Mouse (Mus musculus) neural tube, embryonic 14.5 days (tissue): ENCODE data around the gene Sec24c. TPM values are rescaled to one million over a fixed set of nuclear protein-coding genes. Genes with fewer than 3 reads are reported as not detected.

Experiments used
- ATAC-seq: fragments of 200-750 bp; cut with Nextera tagmentation; 2 replicates; pipeline ENCODE4 v1.8.0; 2017; ENCODE audit warnings: low read depth, mild to moderate bottlenecking, moderate TSS enrichment, moderate library complexity
- H3K27ac ChIP-seq: fragments of 300-500 bp; sonication (generic); 2 replicates; pipeline ENCODE4 v1.5.1; 2014; ENCODE audit warnings: low read depth, mild to moderate bottlenecking, control low read depth, low read length, moderate library complexity, mixed read lengths
- H3K27me3 ChIP-seq: fragments of 300-500 bp; sonication (generic); 2 replicates; pipeline ENCODE4 v1.6.1; 2014; ENCODE audit warnings: low read length; ENCODE audit not compliant: control insufficient read depth, insufficient read depth
- H3K36me3 ChIP-seq: fragments of 300-500 bp; sonication (generic); 2 replicates; pipeline ENCODE4 v1.6.1; 2014; ENCODE audit warnings: low read length, mixed read lengths; ENCODE audit not compliant: control insufficient read depth, insufficient read depth
- H3K4me1 ChIP-seq: fragments of 300-500 bp; sonication (generic); 2 replicates; pipeline ENCODE4 v1.6.1; 2014; ENCODE audit warnings: low read length; ENCODE audit not compliant: control insufficient read depth, insufficient read depth
- H3K4me2 ChIP-seq: fragments of 300-500 bp; sonication (generic); 2 replicates; pipeline ENCODE4 v1.6.1; 2014; ENCODE audit warnings: mild to moderate bottlenecking, low read depth, low read length, control low read depth
- H3K4me3 ChIP-seq: fragments of 300-500 bp; sonication (generic); 2 replicates; pipeline ENCODE4 v1.5.1; 2014; ENCODE audit warnings: low read depth, low read length, control low read depth, mixed read lengths
- H3K9ac ChIP-seq: fragments of 300-500 bp; sonication (generic); replicated peaks from 2 replicates; pipeline ENCODE4 v1.6.1; 2014; ENCODE audit warnings: low read depth, mild to moderate bottlenecking, control low read depth, low read length, mixed read lengths
- H3K9me3 ChIP-seq: fragments of 300-500 bp; sonication (generic); 2 replicates; pipeline ENCODE4 v1.6.1; 2016; ENCODE audit warnings: low read length; ENCODE audit not compliant: control insufficient read depth
- WGBS: fragments of 180-500 bp; shearing (Covaris S2); extraction: QIAGEN DNeasy Blood & Tissue Kit; methylation state at CpG from one replicate; pipeline ENCODE4 v1.1.7; 2014; 5-methylcytosine and 5-hydroxymethylcytosine counted together
- polyA plus RNA-seq: library from polyadenylated mRNA; unstranded; fragments of >200 nt; fragmentation: Nextera tagmentation; extraction: Ambion mirVana; gene quantifications from 2 replicates; pipeline ENCODE4 v1.2.1, GENCODE M21; 2014

Sec24c gene
- polyA plus RNA-seq, 1 experiment from 2014 or later: 74.4 TPM

DNA sequence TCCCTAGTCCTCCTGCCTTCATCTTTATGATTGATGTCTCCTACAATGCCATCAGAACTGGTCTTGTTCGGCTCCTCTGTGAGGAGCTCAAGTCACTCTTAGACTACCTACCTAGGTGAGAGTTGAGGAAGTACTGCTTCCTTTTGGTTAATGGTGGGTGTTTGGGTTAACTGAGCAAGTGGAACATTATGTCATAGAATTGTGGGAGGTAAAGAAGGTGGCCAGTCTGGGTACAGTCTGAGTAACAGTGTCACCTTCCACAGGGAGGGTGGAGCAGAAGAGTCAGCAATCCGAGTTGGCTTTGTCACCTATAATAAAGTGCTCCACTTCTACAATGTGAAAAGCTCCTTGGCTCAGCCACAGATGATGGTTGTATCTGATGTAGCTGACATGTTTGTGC is 14.9 kb downstream of the Sec24c start:
- no peak for ATAC-seq
- no peaks in the 10 kb centered on the region for H3K4me1 ChIP-seq
- no peaks in the 10 kb centered on the region for H3K9me3 ChIP-seq
- H3K9ac ChIP-seq: no peak overlapping the region
- no peak overlapping the region for H3K4me3 ChIP-seq
- no peaks in the 10 kb centered on the region for H3K27me3 ChIP-seq
- no peak overlapping the region for H3K27ac ChIP-seq
- peaks cover 87% of the 10 kb centered on the region for H3K36me3 ChIP-seq
- no peak overlapping the region for H3K4me2 ChIP-seq
- 95% methylated on average over 2 of the region's 2 CpGs for WGBS

DNA sequence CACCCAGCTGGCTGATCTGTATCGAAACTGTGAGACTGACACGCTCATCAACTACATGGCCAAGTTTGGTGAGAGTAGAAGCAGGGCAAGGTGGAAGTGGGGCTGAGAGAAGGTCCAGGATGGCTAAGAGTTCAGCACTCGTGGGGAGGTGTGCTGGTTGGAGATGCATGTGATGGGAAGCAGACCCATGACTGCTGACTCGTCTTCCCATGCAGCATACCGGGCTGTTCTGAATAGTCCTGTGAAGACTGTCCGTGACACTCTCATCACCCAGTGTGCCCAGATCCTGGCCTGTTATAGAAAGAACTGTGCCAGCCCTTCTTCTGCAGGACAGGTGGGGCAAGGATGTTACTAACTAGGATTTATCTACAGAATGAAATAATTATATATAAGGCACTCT is 17.7 kb downstream of the Sec24c start:
- Histone ChIP-seq H3K9ac (no peak overlapping the region), H3K36me3 (peaks cover 62% of the 10 kb centered on the region), H3K4me3 (no peak overlapping the region), H3K4me1 (peaks cover 13% of the 10 kb centered on the region), H3K9me3 (no peaks in the 10 kb centered on the region), H3K27me3 (no peaks in the 10 kb centered on the region), H3K4me2 (no peak overlapping the region), H3K27ac (no peak overlapping the region)
- ATAC-seq: no peak
- WGBS: 94% methylated on average over 6 of the region's 6 CpGs

DNA sequence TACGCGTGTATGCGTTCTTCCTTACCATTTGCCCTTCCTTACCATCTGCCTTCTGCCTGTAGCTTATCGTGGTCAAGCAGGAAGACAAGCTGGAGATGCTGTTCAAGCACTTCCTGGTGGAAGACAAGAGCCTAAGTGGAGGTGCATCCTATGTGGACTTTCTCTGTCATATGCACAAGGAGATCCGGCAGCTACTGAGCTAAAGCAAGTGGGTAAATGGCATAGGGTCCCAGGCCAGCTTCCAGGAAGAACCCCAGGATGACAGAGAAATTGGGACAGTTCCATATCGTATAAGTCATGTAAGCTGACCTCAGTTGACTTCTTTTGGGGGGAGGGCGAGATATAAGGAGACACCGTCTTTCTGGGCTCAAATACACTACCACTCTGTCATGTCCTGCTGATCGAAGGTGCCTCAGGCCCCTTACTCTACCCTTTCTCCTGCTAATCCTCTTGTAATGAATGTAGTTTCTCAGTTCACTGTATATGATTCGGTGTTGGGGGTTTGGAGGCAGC is 19.5 kb downstream of the Sec24c start:
- Histone ChIP-seq H3K27ac (no peak overlapping the region), H3K4me3 (no peak overlapping the region), H3K9ac (no peak overlapping the region), H3K27me3 (no peaks in the 10 kb centered on the region), H3K9me3 (no peaks in the 10 kb centered on the region), H3K4me1 (peaks cover 32% of the 10 kb centered on the region), H3K4me2 (no peak overlapping the region), H3K36me3 (peaks cover 44% of the 10 kb centered on the region)
- 94% methylated on average over 10 of the region's 10 CpGs for WGBS
- ATAC-seq: no peak

DNA sequence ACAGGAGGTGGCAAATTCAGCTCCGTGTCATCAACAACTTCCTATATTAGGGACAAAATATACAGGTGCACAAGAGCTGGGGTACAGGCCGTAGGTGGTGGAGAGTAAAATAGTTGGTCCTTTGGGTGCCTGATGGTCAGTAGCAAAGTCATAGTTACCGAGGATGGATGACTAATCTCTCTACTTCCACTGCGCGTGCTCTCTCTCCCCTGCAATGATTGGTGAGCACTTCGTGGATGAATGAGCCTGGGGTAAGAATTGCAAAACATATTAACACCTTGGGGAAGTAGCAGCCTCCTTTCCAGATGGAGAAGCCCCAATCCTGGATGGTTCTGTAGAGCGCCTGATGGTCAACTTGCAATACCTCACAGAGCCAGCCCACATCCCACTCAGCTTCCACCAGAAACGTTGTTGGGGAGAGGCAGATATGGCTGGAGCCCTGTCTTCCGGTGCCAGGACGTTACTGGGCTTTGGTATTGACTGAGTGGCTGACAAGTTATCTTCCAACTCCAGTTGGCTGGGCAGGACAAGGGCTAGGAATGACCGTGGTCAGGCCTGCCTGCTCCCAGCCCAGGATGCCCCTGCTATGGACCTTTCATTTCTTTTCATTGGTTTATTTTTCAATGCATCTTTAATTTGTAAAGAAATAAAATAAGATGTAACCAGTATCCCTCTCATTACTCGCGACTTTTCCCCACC is 20.2 kb downstream of the Sec24c start:
- Histone ChIP-seq H3K27me3 (no peaks in the 10 kb centered on the region), H3K36me3 (peaks cover 37% of the 10 kb centered on the region), H3K4me3 (peak overlapping the region; percentile 90), H3K4me1 (peaks cover 37% of the 10 kb centered on the region), H3K4me2 (peak overlapping the region; percentile 68), H3K27ac (peak overlapping the region; percentile 97), H3K9ac (peak overlapping the region; percentile 85), H3K9me3 (no peaks in the 10 kb centered on the region)
- 49% methylated on average over 13 of the region's 13 CpGs for whole genome bisulfite sequencing
- peak; percentile 38 for ATAC-seq

DNA sequence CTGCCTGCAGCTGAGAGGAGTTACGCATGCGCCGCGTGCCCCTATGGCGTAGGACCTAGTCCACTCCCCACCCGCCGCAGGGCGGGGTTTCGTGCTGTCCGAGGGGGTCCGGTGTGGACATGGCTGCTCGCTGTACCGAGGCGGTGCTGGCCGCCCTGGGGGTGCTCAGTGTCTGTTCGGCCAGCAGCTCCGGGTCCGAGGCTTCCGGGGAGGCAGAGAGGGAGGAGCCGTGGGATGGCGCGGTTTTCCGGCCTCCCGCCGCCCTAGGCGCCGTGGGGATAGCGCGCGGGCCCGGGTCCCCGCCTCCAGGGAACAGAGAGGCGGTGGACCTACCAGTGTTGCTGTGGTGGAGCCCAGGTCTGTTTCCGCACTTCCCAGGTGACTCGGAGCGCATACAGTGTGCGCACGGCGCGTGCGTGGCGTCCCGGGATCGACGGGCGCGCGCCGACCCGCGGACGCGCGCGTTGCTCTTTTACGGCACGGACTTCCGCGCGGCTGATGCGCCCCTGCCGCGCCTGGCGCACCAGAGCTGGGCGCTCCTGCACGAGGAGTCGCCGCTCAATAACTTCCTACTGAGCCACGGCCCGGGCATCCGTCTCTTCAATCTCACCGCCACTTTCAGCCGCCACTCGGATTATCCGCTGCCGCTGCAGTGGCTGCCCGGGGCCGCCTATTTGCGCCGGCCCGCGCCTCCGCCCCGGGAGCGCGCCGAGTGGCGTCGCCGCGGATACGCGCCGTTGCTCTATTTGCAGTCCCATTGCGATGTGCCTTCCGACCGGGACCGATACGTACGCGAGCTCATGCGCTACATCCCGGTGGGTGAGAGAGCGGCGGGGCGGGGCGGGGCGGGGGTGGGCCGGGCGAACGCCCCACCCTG is 21.0 kb downstream of the Sec24c start, which contains the start of gene Fut11:
Gene Fut11 (plus strand): TSS at position 85 of the 877 bp plus-strand sequence.
- Histone ChIP-seq H3K9me3 (no peaks in the 10 kb centered on the region), H3K4me1 (peaks cover 41% of the 10 kb centered on the region), H3K4me2 (peak within 1 kb of the TSS; percentile 68), H3K9ac (peak within 1 kb of the TSS; percentile 85), H3K27ac (peak within 1 kb of the TSS; percentile 97), H3K36me3 (peaks cover 29% of the 10 kb centered on the region), H3K27me3 (no peaks in the 10 kb centered on the region), H3K4me3 (peak within 1 kb of the TSS; percentile 90)
- ATAC-seq: peak; percentile 93
- under 1% methylated on average over 104 of the region's 111 CpGs for WGBS

DNA sequence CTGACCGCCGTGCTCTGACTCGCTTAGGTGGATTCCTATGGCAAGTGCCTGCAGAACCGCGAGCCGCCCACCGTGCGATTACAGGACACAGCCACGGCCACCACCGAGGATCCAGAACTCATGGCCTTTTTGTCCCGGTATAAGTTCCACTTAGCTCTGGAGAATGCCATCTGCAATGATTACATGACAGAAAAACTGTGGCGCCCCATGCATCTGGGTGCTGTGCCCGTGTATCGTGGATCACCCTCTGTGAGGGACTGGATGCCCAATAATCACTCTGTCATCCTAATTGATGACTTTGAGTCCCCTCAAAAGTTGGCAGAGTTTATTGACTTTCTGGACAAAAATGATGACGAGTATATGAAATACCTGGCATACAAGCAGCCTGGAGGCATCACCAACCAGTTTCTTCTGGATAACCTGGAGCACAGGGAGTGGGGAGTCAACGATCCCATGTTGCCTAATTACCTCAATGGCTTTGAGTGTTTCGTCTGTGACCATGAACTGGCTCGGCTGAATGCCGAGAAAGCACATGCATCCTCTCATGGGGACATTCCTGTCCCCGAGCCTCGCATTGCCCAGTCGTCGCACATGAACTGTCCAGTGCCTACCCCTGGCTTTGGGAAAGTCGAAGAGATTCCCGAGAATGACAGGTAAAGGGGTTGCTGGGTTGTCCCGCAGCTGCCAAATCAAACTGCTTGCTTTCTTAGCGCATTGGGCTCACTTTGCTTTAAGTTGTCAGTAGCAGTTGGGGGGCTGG is 21.8 kb downstream of the Sec24c start:
- H3K4me2 ChIP-seq: peak overlapping the region; percentile 68
- peak overlapping the region; percentile 90 for H3K4me3 ChIP-seq
- H3K36me3 ChIP-seq: peaks cover 24% of the 10 kb centered on the region
- 11% methylated on average over 24 of the region's 27 CpGs for WGBS
- H3K9ac ChIP-seq: peak overlapping the region; percentile 85
- no peaks in the 10 kb centered on the region for H3K9me3 ChIP-seq
- H3K4me1 ChIP-seq: peaks cover 43% of the 10 kb centered on the region
- H3K27ac ChIP-seq: peak overlapping the region; percentile 97
- ATAC-seq: no peak; the same call in none of the 2 replicates
- H3K27me3 ChIP-seq: no peaks in the 10 kb centered on the region

DNA sequence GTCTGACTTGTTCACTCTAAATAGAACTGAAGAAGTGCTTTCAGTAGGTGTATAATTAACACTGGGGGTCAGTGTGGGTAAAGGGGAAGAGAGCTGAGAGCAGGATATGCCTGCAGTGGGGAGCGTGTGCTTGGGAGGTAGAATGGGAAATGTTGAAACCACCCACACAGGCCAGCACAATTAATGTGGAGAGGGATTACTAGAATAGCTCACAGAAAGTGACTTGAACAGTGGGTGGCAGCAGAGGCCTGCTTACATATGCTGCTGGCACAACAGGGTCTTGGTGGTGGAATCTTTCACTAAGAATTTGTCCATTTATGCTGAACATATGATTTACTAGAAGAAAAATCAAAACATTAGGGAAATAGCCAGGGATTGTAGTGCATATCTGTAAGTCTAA is 22.9 kb downstream of the Sec24c start:
- H3K36me3 ChIP-seq: peaks cover 14% of the 10 kb centered on the region
- no peak overlapping the region; the same call in 1 of the 2 replicates for H3K9ac ChIP-seq
- no peak for ATAC-seq
- peak overlapping the region; percentile 68 for H3K4me2 ChIP-seq
- H3K27ac ChIP-seq: no peak overlapping the region
- no peaks in the 10 kb centered on the region for H3K27me3 ChIP-seq
- H3K4me1 ChIP-seq: peaks cover 53% of the 10 kb centered on the region
- WGBS: 4% methylated on average over 1 of the region's 1 CpGs
- peak overlapping the region; percentile 90 for H3K4me3 ChIP-seq
- no peaks in the 10 kb centered on the region for H3K9me3 ChIP-seq

DNA sequence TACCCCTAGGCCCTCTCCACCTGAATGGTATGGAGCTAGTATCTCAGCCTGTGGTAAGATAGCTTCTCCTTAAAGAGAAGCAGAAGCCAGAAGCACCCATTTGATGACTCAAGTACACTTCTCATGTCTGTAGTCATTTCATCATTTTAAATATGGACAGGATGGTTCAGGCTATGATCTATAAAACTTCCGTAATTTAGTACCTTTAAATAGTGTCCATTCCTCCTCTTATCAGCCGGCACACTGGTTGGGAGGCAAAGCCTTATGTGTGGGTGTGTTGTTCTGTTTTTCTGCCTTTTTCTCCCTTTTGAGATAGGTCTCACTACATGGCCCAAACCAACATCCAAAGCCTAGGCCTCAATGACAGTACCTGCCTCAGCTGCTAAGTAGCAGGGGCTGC is 24.4 kb downstream of the Sec24c start:
- Histone ChIP-seq H3K4me1 (peaks cover 54% of the 10 kb centered on the region), H3K27ac (no peak overlapping the region), H3K27me3 (no peaks in the 10 kb centered on the region), H3K36me3 (peaks cover 5% of the 10 kb centered on the region), H3K4me2 (no peak overlapping the region), H3K4me3 (0 out of 2 replicates have a peak overlapping the region, but pooled peaks have one; percentile 90), H3K9me3 (no peaks in the 10 kb centered on the region), H3K9ac (0 out of 2 replicates have a peak overlapping the region, but pooled peaks have one; percentile 3)
- no peak for ATAC-seq
- 90% methylated on average over 2 of the region's 2 CpGs for WGBS
